Mouse (Mus musculus): Measurements from ENCODE around the gene Arl5a.

DNA sequence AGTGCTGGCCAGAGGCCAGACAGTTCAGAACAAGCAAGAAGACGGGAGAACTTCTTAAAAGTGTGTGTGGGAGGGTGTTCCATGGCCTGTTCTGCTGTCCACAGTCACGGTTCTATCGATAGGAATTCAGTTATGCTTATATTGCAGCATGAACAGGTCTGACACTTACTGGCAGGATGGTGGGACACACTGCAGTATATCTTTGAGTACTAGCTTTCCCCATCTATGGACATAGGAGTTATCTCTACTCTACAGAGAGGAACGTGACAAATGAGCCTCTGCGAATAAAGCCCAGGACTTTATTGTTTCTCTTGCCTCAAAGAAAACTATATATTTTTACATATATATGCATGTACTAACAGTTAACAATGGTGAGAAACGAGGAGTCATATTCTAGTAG is 42.9 kb upstream of the Arl5a start:
- no peak for TF ChIP-seq GATA1 (IDR thresholded peaks at IDR 0.05; ENCODE audit: low read length)
- TF ChIP-seq TAL1 (IDR thresholded peaks at IDR 0.05; ENCODE audit: low read length): no peak

Data from erythroblast, embryonic 14.5 days (primary cell).